Mouse (Mus musculus): ENCODE measurements around the gene Rarb. TPM values are rescaled to one million over a fixed set of nuclear protein-coding genes. Genes with fewer than 3 reads are reported as not detected.

Rarb gene
- polyA plus RNA-seq, 1 experiment from 2014 or later: 2.2 TPM

DNA sequence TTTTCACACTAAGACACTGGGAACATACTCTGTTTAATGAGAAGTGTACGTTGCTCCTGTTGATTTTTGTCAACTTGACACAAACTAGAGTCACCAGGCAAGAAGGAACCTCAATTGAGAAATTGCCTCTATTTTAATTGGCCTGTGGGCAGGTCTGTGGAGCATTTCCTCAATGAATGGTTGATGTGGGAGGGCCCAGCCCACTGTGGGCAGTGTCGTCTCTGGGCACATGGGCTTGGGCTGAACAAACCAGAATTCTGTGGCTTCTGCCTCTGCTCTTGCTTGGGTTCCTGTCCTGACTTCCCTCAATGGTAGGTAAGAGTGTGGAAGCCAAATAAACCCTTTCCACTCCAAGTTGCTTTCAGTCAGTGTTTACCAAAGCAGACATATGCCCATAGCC lies 255.0 kb downstream of the Rarb start:
- H3K9ac ChIP-seq (replicated peaks): no peak overlapping the region
- no peak for ATAC-seq
- WGBS (ENCODE audit: insufficient replicate concordance): 37% methylated on average over 2 of the region's 2 CpGs

DNA sequence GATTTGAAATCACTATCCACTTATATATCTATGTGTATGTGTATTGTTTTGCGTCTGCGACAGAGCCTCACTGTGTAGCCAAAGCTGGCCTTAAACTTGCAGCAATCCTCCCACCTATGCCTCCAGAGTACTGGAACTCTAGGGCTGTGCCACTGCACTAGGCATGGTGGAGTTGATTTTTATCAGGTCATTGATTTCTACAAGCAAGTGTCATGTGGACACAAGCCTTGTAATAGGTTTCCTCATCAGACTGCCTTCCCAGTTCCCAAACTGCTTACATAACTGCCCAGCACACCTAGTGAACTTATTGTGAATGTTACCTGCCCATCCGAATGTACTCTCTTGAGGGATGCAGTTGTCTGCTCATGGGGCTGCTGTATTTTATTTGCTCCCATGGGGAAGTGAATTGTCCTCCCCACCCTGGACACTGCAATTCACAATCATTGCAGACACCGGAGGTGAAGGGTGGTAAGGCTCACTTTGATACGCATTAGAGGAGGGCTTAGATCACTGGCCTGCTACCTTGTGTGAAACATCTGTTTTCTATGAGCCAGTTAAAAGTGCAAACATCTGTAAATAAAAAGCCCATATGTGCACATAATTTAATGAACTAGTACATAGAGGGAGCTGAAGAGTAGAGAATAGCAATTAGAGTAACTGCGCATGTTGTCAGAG lies 257.3 kb downstream of the Rarb start:
- Histone ChIP-seq H3K27ac (ENCODE audit: low read depth) (no peak overlapping the region), H3K4me3 (ENCODE audit: low read depth, low read length) (no peak overlapping the region), H3K4me2 (ENCODE audit: low read depth, low read length) (no peak overlapping the region), H3K36me3 (replicated peaks; ENCODE audit: insufficient read depth, low read length) (no peaks in the 10 kb centered on the region), H3K27me3 (ENCODE audit: insufficient read depth, low read length) (no peaks in the 10 kb centered on the region), H3K4me1 (ENCODE audit: insufficient read depth) (peaks cover 3% of the 10 kb centered on the region; the same call in 1 of the 2 replicates), H3K9ac (replicated peaks) (no peak overlapping the region), H3K9me3 (ENCODE audit: low read length) (no peaks in the 10 kb centered on the region)
- DNase-seq: no peak
- TF ChIP-seq EP300 (IDR thresholded peaks at IDR 0.05; ENCODE audit: low read depth): no peak
- no peak for TF ChIP-seq CTCF (IDR thresholded peaks at IDR 0.05; ENCODE audit: low read depth)
- ATAC-seq: peak; percentile 90
- 74% methylated on average over 6 of the region's 6 CpGs for WGBS (ENCODE audit: insufficient replicate concordance)

More for the DNA sequence above, 255.0 kb downstream of the Rarb start:
- H3K4me2 ChIP-seq (ENCODE audit: low read depth, low read length): no peak overlapping the region
- no peaks in the 10 kb centered on the region for H3K36me3 ChIP-seq (replicated peaks; ENCODE audit: insufficient read depth, low read length)
- H3K27me3 ChIP-seq (ENCODE audit: insufficient read depth, low read length): no peaks in the 10 kb centered on the region
- H3K27ac ChIP-seq (ENCODE audit: low read depth): no peak overlapping the region
- H3K4me3 ChIP-seq (ENCODE audit: low read depth, low read length): no peak overlapping the region
- H3K4me1 ChIP-seq (ENCODE audit: insufficient read depth): peaks cover 3% of the 10 kb centered on the region; the same call in 1 of the 2 replicates
- TF ChIP-seq EP300 (IDR thresholded peaks at IDR 0.05; ENCODE audit: low read depth) (no peak), CTCF (IDR thresholded peaks at IDR 0.05; ENCODE audit: low read depth) (no peak)
- DNase-seq: no peak
- H3K9me3 ChIP-seq (ENCODE audit: low read length): no peaks in the 10 kb centered on the region

DNA sequence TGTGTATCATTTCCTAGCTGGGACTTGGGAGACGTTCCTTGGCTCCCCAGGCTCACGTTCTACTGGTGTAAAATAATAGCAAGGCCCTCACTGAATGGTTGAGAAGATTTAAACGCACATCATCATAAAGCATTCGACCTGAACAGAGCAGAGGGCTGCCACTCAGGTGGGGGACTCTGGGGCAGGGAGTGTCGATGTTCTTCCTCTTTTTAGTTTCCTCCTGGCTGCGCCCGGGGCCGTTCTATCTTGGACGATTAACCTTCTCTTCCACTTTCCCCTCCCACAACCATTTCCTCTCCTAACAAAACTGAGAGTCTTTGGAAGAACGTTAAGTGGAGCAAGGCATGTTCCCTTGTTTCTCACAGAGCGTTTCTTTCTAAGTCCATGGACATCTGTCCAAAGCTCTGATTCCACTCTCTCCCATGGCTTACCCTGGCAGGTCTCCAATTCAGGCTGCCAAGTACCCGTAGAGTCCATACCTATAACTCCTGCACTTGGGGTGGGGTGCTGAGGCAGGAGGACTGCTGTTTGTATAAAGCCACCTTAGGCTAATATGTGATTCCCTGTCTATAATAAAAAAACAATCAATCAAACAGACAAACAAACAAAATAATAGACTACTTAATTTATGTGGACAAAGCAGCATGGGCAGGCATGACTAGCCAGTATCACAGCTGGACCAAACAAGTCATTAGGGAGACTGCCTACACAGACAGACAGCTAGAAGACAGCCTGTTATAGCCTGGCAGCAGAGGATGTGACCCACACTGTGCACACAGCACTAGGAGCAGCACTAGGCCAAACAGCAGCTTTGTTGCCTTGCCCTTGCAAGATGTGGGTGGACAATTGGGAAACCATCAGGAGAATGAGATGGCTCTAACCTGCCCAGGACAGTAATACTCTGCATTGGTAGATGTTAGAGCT lies 259.4 kb downstream of the Rarb start:
- no peak for ATAC-seq
- WGBS (ENCODE audit: insufficient replicate concordance): 22% methylated on average over 12 of the region's 12 CpGs
- Histone ChIP-seq H3K36me3 (replicated peaks; ENCODE audit: insufficient read depth, low read length) (no peaks in the 10 kb centered on the region), H3K27ac (ENCODE audit: low read depth) (no peak overlapping the region), H3K4me2 (ENCODE audit: low read depth, low read length) (no peak overlapping the region), H3K9ac (replicated peaks) (no peak overlapping the region), H3K27me3 (ENCODE audit: insufficient read depth, low read length) (no peaks in the 10 kb centered on the region), H3K4me1 (ENCODE audit: insufficient read depth) (peaks cover 8% of the 10 kb centered on the region; the same call in 1 of the 2 replicates), H3K4me3 (ENCODE audit: low read depth, low read length) (no peak overlapping the region), H3K9me3 (ENCODE audit: low read length) (no peaks in the 10 kb centered on the region)
- TF ChIP-seq EP300 (IDR thresholded peaks at IDR 0.05; ENCODE audit: low read depth) (no peak), CTCF (IDR thresholded peaks at IDR 0.05; ENCODE audit: low read depth) (no peak)
- no peak for DNase-seq

DNA sequence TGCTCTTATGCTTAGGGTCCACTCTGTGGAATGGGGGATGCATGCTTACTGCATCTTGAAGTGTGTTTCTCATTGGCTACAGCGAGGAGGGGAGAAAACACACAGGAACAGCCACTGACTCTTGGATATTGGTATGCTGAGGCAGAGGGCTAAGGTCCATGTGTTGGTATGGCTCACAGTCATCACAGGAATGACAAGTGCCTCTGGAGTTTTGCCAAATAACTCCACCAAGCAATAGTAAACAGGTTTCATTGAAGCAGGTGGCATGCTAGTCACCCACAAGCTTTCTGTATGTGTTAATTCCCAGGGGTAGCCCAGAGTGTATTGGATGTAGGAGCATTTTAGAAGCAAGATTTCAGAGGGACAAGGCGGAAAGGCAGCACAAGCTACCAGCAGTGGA lies 260.9 kb downstream of the Rarb start:
- Histone ChIP-seq H3K27ac (ENCODE audit: low read depth) (no peak overlapping the region), H3K4me3 (ENCODE audit: low read depth, low read length) (no peak overlapping the region), H3K4me2 (ENCODE audit: low read depth, low read length) (no peak overlapping the region), H3K9me3 (ENCODE audit: low read length) (no peaks in the 10 kb centered on the region), H3K4me1 (ENCODE audit: insufficient read depth) (peaks cover 5% of the 10 kb centered on the region; the same call in 1 of the 2 replicates), H3K36me3 (replicated peaks; ENCODE audit: insufficient read depth, low read length) (no peaks in the 10 kb centered on the region), H3K9ac (replicated peaks) (no peak overlapping the region), H3K27me3 (ENCODE audit: insufficient read depth, low read length) (no peaks in the 10 kb centered on the region)
- DNase-seq (no peak), ATAC-seq (peak; percentile 37; the same call in 1 of the 2 replicates)
- 75% methylated on average over 2 of the region's 2 CpGs for WGBS (ENCODE audit: insufficient replicate concordance)
- no peak for TF ChIP-seq CTCF (IDR thresholded peaks at IDR 0.05; ENCODE audit: low read depth)
- no peak for TF ChIP-seq EP300 (IDR thresholded peaks at IDR 0.05; ENCODE audit: low read depth)

DNA sequence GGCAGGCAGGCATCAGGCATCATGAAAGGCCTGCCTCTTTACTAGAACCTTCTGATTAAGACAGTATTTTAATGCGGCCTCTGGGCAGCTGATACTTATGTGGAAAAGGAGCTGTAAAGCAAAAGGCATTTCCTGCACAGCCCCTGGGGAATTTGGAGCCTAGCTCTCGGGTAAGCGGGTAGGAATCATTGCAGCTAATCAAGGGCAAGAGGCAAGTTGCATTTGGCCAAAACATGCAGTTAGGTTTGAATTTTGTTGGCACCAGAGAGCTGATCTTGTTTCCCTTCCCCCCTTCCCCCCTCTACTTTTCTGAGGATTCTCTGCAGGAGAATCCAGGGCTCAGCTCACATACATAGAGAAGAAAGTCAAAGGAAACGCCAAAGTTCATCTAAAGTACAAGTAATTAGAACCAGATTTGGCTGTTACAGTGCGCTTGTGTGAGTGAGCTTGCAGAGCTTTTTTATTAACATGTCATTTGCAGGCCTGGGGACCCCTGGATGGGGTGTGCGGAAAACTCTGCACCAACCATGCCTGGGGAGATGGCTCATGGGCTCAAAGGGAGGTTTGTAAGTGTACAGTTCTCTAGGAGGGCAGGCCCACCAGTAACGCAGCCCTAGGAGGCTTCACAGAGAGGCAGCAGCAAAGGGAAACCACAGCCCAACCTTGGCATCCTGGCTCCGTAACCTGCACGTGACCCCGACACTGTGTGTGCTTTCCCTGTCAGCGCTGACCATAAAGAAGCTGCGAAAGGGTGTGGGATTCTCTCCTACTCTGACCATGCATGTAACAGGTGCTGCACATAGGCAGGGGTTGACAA lies 264.1 kb downstream of the Rarb start:
- Histone ChIP-seq H3K4me1 (ENCODE audit: insufficient read depth) (peaks cover 5% of the 10 kb centered on the region; the same call in 1 of the 2 replicates), H3K4me3 (ENCODE audit: low read depth, low read length) (no peak overlapping the region), H3K9ac (replicated peaks) (no peak overlapping the region), H3K36me3 (replicated peaks; ENCODE audit: insufficient read depth, low read length) (no peaks in the 10 kb centered on the region), H3K9me3 (ENCODE audit: low read length) (no peaks in the 10 kb centered on the region), H3K27me3 (ENCODE audit: insufficient read depth, low read length) (no peaks in the 10 kb centered on the region), H3K4me2 (ENCODE audit: low read depth, low read length) (no peak overlapping the region), H3K27ac (ENCODE audit: low read depth) (no peak overlapping the region)
- 49% methylated on average over 12 of the region's 12 CpGs for WGBS (ENCODE audit: insufficient replicate concordance)
- no peak for ATAC-seq
- DNase-seq: no peak
- no peak for TF ChIP-seq EP300 (IDR thresholded peaks at IDR 0.05; ENCODE audit: low read depth)
- no peak for TF ChIP-seq CTCF (IDR thresholded peaks at IDR 0.05; ENCODE audit: low read depth)
